Comparison of ENCODE assay signal across 22 mouse cellular contexts in genomic region chr10:11888953-11889352, GRCm38 (mm10).
DNase-seq lines count a peak whose midpoint lies in the region; ATAC-seq and TF ChIP-seq lines count a peak whose summit lies in the region.
"Had no signal": no experiment of that assay in that cellular context is flagged by ENCODE, and none has a peak within 500 bp of the region (broad histone marks: within the 10 kb centered on the region; RNA-seq: fewer than 3 reads in every experiment).

No protein-coding gene starts in this region.

- 63% methylated on average over 2 of the region's 2 CpGs for whole genome bisulfite sequencing in embryonic facial prominence, embryonic 14.5 days
- 82% methylated on average over 2 of the region's 2 CpGs for WGBS in embryonic facial prominence, embryonic 10.5 days

- no peak overlapping the region for H3K27ac ChIP-seq in embryonic facial prominence, embryonic 14.5 days (replicated peaks; ENCODE audit: low read depth, low read length)
- no peak overlapping the region for H3K27ac ChIP-seq in embryonic facial prominence, embryonic 10.5 days (replicated peaks)
- H3K27ac ChIP-seq: embryonic facial prominence, embryonic 13.5 days; heart, embryonic 13.5 days; kidney, embryonic 15.5 days had no signal

- no peaks in the 10 kb centered on the region for H3K36me3 ChIP-seq in embryonic facial prominence, embryonic 14.5 days (ENCODE audit: control insufficient read depth, insufficient read depth, low read length)
- H3K36me3 ChIP-seq in embryonic facial prominence, embryonic 10.5 days (replicated peaks), result no peaks in the 10 kb centered on the region
- H3K36me3 ChIP-seq: embryonic facial prominence, embryonic 13.5 days; G1E; heart, embryonic 13.5 days; kidney, embryonic 15.5 days had no signal

- no peaks in the 10 kb centered on the region for H3K4me1 ChIP-seq in embryonic facial prominence, embryonic 14.5 days (ENCODE audit: control insufficient read depth, insufficient read depth, low read length)
- H3K4me1 ChIP-seq in embryonic facial prominence, embryonic 10.5 days, result no peaks in the 10 kb centered on the region
- H3K4me1 ChIP-seq: embryonic facial prominence, embryonic 13.5 days; heart, embryonic 13.5 days; kidney, embryonic 15.5 days had no signal

- no peak for TF ChIP-seq CTCF in brain, embryonic 14.5 days (IDR thresholded peaks at IDR 0.05; ENCODE audit: borderline replicate concordance, extremely low read depth, insufficient read depth, insufficient read length)

- no peaks in the 10 kb centered on the region for H3K9me3 ChIP-seq in embryonic facial prominence, embryonic 14.5 days (ENCODE audit: control insufficient read depth, low read length)
- no peaks in the 10 kb centered on the region for H3K9me3 ChIP-seq in embryonic facial prominence, embryonic 10.5 days
- H3K9me3 ChIP-seq: embryonic facial prominence, embryonic 13.5 days; G1E; heart, embryonic 13.5 days; kidney, embryonic 15.5 days had no signal

- TF ChIP-seq POLR2A in brain, embryonic 14.5 days (IDR thresholded peaks at IDR 0.05; ENCODE audit: borderline replicate concordance, extremely low read depth, insufficient read depth, insufficient read length, poor library complexity, severe bottlenecking), result no peak

- no peak overlapping the region for H3K4me2 ChIP-seq in embryonic facial prominence, embryonic 14.5 days (ENCODE audit: low read depth, low read length)
- H3K4me2 ChIP-seq: embryonic facial prominence, embryonic 13.5 days; heart, embryonic 13.5 days; kidney, embryonic 15.5 days had no signal

- H3K27me3 ChIP-seq in embryonic facial prominence, embryonic 14.5 days (replicated peaks; ENCODE audit: control insufficient read depth, insufficient read depth, low read length), result no peaks in the 10 kb centered on the region
- no peaks in the 10 kb centered on the region for H3K27me3 ChIP-seq in embryonic facial prominence, embryonic 10.5 days (replicated peaks; ENCODE audit: low read depth, poor library complexity, severe bottlenecking)
- H3K27me3 ChIP-seq: embryonic facial prominence, embryonic 13.5 days; heart, embryonic 13.5 days; kidney, embryonic 15.5 days had no signal

- peak; percentile 4 for DNase-seq in embryonic facial prominence, embryonic 14.5 days (ENCODE audit: low spot score)
- DNase-seq in embryonic facial prominence, embryonic 10.5 days (ENCODE audit: low spot score), result no peak
- no peak for DNase-seq in frontal cortex, postnatal 10 days (ENCODE audit: low spot score in 2 of 2)
- DNase-seq in brain, embryonic 14.5 days (ENCODE audit: low read depth), result peak; percentile 58
- no peak for DNase-seq in adrenal gland, postnatal 10 days
- no peak for DNase-seq in kidney, adult 9 months
- DNase-seq: adrenal gland, postnatal 14 days; B cell, adult 2 months; cerebellum, adult 11-12 months; cerebellum, adult 9-10 months; cerebellum, postnatal 25 days; gastrocnemius, postnatal 36 days; heart, adult 11 months; heart, postnatal 36 days; kidney, adult 11 months had no signal

- H3K9ac ChIP-seq in embryonic facial prominence, embryonic 14.5 days (ENCODE audit: low read depth, low read length), result no peak overlapping the region
- H3K9ac ChIP-seq: embryonic facial prominence, embryonic 13.5 days; heart, embryonic 13.5 days; kidney, embryonic 15.5 days had no signal

- no peak for ATAC-seq in embryonic facial prominence, embryonic 14.5 days (ENCODE audit: low read depth)
- peak; percentile 34; the same call in 1 of the 2 replicates for ATAC-seq in frontal cortex, adult (ENCODE audit: low TSS enrichment)
- ATAC-seq: CD4-positive, CD25-positive, alpha-beta regulatory T cell, adult 4 months; hindbrain, embryonic 16.5 days had no signal

- H3K4me3 ChIP-seq in embryonic facial prominence, embryonic 14.5 days (ENCODE audit: low read depth, low read length), result no peak overlapping the region
- H3K4me3 ChIP-seq in embryonic facial prominence, embryonic 10.5 days, result no peak overlapping the region
- H3K4me3 ChIP-seq: embryonic facial prominence, embryonic 13.5 days; heart, embryonic 13.5 days; kidney, embryonic 15.5 days had no signal

Comparison
In these comparisons a context has a peak if more than half of its experiments do, and no peak if none do; other contexts are left out.
1. DNase-seq: peak in embryonic facial prominence, embryonic 14.5 days (single experiment) and brain, embryonic 14.5 days (single experiment); none in embryonic facial prominence, embryonic 10.5 days (single experiment), frontal cortex, postnatal 10 days (0 of 2), adrenal gland, postnatal 10 days (single experiment) and kidney, adult 9 months (single experiment).